Mouse (Mus musculus): Measurements from ENCODE around the gene Prom2.
A peak's percentile ranks its signal among the peaks of the same experiment; 100 is the strongest.

The Prom2 gene

DNA sequence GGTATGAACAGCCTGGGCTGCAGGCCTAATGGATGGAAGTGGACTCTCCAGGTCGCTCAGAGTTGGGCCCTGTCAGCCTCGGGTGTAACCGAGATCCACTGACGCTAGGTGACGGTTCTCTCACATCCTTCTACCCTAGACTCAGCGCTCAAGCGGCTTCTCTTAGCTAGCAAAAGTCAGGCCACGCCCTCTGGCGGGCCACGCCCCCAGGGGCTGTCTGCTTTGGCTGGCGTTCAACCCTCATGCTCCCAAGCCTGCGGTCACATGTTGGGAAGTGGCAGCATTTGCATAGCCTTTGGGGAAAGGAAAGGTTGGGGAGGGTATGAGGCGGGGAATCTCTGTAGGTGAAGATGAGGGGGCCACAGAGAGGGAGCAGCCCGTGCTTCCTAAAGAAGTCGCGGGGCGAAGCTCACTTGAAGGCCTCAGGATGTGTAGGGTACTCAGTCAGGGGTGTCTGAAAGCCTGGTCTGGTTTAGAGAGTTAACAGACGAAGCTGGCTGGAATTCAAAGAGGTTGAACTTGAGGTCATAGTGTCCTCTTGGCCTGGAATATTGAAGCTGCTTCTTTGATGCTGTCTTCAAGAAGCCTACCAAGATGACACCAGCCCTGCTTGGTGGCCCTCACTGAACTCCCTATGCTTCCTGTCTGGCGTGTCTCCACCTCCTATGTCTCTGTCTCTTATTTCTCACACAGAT, 56.6 kb downstream of the Prom2 start:
- DNase-seq (ENCODE audit: low spot score in 2 of 2), result peak; percentile 60 to 62

DNA sequence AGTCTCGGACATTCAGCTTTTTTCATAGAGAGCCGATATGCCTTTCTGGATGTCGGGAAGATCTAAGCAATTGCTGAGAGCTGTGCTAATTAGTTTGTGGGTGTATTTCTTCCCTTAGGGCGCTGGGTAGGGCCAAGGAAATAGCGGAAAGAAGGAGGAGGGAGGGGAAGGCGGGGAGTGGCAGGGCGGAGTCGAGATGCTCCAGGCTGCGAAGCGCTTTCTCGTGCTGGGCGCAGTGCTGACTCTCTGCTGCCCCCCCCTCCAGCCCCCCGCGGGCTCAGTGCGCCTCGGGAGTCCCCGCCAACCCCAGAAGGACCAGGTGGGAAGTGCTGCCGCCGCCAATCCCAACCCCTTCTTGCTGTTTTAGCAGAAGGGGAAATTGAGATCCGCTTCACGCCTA, 58.3 kb downstream of the Prom2 start:
- no peak for DNase-seq (ENCODE audit: low spot score in 2 of 2)

DNA sequence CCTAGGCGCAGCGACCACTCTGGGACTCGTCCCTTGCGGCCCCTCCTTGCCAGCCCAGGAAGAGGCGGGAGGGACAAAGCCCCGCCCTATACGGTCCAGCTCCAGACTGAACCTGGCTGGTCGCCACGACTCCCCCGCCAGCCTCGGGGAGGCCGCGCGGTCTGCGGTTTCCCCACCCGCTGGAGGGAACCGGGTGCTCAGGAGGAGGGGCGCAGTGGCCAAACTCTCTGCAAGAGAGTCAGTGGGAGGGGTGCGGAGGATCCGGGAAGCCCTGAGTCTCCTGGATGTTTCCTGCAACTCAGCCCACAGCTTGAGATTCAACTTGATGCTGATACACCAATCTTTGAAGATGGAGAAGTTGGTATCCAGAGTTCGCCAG, 58.7 kb downstream of the Prom2 start:
- DNase-seq (ENCODE audit: low spot score in 2 of 2), result peak; percentile 56 to 71

DNA sequence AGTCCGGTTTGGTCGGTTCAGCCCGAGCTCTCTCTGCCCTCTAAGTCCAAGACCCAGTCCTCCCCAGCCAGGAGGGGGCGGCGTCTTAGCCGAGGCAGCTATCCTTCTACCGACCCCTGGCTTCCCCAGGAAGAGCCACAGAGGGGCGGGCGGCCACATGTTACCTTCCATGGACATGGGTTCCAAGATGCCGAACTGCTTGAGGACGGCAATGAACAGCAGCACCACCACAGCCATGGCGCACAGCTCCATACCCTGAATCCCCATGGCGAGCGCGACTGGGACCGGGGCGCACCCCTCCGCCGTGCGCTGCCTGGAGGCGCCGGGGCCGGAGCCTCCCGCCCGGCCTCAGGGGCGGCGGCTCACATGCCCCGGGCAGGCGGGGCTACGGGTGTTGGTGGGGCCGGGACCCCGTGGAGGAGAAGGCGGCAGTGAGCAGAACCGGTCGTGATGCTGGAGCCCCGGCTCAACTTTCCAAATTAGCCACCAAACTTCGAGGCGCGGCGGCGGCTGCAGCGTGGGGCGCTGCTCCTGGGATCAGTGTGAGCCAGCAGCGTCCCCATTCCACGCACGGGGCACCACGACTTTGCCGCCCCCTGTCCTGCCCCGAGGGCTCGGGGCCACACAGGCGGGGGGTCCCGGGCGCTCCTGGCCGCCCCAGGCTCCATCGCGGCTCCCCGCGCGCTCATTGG, 59.3 kb downstream of the Prom2 start:
- no peak for DNase-seq (ENCODE audit: low spot score in 2 of 2)

DNA sequence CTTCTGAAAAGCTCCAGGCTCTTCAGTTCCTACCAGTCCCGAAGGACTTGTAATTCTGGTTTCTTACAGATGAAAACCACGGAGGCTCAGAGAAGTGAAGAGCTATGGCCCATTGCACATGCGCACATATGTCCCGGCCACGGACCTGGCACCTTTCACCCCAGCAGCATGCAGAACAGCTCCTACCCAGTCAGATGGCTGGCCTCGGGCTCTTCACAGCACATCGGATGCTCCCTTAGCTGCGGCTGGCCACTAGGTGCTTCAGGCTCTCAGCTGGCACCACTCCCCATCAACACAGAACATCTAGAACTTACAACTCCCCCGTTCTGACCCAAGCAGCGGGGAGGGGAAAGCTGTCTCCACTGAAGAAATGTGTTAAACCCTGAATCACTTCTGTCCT, 61.5 kb downstream of the Prom2 start:
- DNase-seq (ENCODE audit: low spot score in 2 of 2), result no peak

DNA sequence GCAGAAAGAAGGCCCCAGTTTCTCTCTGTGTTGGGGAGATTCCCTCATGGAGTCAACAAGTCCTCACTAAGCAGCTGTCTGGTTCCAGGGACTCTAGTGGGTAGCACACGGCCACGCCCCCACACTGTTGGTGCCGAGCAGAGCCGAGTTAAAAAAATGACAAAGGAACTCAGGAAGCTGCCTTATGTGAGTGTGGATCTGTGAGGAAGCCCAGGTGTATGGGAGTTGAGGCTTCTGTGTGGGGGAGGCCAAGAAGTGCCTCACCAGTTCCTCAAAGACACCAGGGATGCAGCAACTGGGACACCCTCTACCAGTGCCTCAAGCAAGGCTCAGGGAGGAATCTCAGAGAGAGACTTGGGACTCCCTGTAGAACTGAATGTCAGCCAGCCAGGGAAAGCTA, 62.1 kb downstream of the Prom2 start:
- no peak for DNase-seq (ENCODE audit: low spot score in 2 of 2)

Data from right cerebral cortex, postnatal 10 days (tissue).